Mouse (Mus musculus): ENCODE results near the gene Gm20388.
A peak's percentile ranks its signal among the peaks of the same experiment; 100 is the strongest.

The Gm20388 gene

GRCm38 (mm10) chr8:120089511-120089910 lies 178.9 kb downstream of the Gm20388 start:
- DNase-seq (ENCODE audit: low spot score), result no peak

- DNase-seq (ENCODE audit: low spot score), result no peak
Observed at GRCm38 (mm10) chr8:120091032-120091431, 180.4 kb downstream of the Gm20388 start.

GRCm38 (mm10) chr8:120093103-120093502 lies 182.5 kb downstream of the Gm20388 start:
- DNase-seq (ENCODE audit: low spot score), result no peak

GRCm38 (mm10) chr8:120094801-120095200 lies 184.2 kb downstream of the Gm20388 start:
- DNase-seq (ENCODE audit: low spot score), result no peak

DNA sequence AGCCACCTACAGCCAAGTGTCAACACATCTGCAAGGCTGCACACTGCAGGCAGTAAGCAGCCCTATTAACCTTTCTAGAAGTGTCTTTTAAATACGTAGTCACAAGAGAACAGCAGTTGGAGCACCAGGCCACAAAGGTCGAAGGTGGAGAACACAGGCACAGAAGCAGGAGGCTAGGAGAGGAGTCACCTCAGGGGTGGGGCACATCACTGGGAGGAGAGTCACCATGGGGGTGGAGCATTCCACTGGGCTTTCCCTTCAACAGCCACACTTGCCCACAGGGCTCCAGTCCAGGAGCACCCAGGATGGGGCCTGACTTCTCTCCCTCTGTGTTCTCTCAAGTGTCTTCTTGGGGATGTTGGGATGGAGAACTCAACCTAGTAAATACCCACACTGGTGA lies 185.8 kb downstream of the Gm20388 start:
- no peak for DNase-seq (ENCODE audit: low spot score)

GRCm38 (mm10) chr8:120100388-120101067 lies 189.9 kb downstream of the Gm20388 start:
- peak; percentile 34 for DNase-seq (ENCODE audit: low spot score)

DNA sequence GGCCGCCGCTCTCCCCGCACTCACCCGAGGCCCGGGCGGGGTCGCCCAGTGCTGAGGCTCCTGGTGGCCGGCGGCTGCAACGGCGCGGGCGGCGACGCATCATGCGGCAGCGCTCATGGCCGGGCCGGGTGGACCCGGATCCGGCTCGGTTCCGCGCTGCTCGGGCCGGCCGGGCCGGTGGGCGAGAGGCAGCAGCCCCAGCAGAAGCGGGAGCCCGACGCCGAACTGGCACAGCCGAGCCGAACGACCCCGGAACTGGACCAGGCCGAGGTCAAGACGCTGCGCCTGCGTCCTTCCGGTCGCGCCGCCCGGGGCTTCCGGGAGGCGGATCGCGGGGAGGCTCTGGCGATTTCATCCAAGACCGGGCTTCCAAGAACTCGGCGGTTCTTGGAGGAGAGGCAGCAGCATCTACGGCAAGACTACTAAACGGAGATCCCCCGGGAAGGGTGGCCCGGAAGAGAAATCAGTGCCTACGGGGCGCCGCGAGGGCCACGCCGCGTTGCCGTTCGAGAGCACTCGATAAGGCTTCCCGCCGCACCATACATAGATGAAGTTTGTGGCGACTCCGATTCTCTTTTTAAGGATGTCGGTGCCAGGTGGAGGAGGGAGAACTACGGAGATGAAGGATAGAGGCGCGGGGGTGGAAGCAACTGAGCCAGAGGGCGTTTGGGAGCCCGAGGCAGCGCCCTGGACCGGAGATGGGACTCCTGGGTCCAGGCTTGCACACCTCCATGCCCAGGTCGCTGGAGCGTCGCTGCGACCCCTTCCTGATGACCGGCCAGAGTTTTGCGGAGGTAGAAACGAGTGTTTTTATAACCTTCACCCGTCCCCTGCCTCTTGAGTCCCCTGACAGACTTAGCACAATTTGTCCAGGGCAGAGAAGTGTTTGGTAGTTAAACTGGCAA lies 190.7 kb downstream of the Gm20388 start, which contains the start of gene Zdhhc7:
Zdhhc7 (minus strand) TSS at position 415 of the 905 bp plus-strand sequence.
- peak; percentile 79 for DNase-seq (ENCODE audit: low spot score)

DNA sequence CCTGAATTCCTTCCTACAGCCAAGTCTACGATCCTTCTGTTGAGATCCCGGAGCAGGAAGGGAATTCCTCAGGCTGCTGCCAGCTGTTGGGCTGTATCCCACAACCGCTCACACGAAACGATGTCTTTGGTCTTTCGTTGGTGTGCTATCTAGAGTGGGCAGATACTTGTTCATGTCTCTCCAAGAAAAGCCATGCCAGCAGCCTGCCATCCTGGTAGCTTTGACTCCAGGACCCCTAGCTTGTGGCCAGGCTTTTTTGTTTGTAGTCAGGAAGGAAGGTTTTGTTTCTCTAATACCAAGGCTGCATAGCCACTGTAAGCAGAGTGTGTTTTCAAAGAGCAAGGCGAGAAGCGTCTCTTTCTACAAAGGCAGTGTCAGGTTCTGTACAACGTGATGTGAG lies 193.3 kb downstream of the Gm20388 start:
- no peak for DNase-seq (ENCODE audit: low spot score)

- no peak for DNase-seq (ENCODE audit: low spot score)
Observed at GRCm38 (mm10) chr8:120104721-120105272, 194.2 kb downstream of the Gm20388 start.

DNA sequence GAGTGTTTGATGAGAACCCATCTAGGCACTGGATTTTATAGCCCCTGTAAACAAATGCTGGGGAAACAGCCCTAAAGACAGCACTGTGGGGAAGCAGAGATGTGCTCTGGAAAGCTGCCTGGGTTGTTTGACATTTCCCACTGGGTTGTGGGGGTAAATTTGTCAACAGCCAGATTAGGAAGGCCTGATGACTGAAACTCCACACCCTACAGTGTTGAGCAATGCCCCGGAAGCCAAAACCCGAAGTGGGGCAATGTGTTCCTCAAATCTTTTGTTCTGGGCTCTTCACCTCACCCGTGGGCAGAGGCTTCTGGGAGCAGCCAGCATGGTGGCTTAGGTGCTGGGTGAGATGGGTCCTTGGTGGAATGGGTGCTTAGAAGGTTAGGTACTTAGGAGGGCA lies 198.5 kb downstream of the Gm20388 start:
- DNase-seq (ENCODE audit: low spot score), result peak; percentile 74

GRCm38 (mm10) chr8:120110966-120111365 lies 200.3 kb downstream of the Gm20388 start:
- no peak for DNase-seq (ENCODE audit: low spot score)

- DNase-seq (ENCODE audit: low spot score), result no peak
Observed at GRCm38 (mm10) chr8:120111382-120111781, 200.7 kb downstream of the Gm20388 start.

DNA sequence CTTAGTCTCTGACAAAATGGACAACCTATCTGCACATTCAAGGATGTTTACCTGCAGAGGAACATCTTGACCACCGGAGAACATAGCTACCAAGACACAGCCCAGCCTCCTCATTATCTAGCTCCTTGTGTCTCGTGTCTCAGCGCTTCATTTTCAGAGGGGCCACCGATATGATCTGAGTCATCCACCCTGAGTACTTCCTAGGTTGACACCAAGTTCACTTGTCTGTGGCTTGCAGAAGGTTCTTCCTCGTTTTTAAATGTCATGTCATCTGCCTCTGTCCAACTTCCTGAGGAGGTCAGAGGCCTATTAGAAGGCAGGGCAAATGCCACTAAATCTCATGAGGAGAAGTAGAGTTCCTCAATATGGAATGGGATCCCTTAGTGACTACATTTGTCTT lies 201.9 kb downstream of the Gm20388 start:
- no peak for DNase-seq (ENCODE audit: low spot score)

GRCm38 (mm10) chr8:120113306-120113705 lies 202.7 kb downstream of the Gm20388 start:
- DNase-seq (ENCODE audit: low spot score), result no peak

DNA sequence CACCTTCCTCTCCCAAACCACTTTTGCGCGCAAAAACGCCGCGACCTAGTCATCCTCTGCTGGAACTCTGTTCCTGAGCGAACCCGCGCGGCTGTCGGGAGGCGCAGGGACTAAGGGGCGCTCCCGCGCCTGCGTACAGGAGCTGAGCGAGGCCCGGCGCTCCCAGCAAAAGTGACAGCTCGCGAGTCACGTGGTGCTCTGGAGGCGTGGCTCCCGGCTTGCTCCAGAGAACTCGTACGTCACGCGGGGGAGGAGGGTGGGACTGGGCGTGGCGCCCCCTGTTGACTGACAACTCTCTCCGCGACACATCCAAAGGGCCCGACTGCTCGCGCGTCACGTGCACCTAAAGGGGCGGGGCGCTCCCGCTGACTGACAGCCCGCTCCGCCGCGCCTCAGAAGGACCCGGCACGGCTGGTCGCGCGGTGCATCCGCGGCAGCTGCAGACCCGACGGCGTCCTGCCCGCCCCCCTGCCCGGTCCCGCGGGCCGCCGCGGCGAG lies 203.2 kb downstream of the Gm20388 start, which contains the start of gene 6430548M08Rik:
6430548M08Rik (plus strand) TSS at position 395 of the 498 bp plus-strand sequence.
- peak; percentile 99 for DNase-seq (ENCODE audit: low spot score)

GRCm38 (mm10) chr8:120114315-120114841 lies 203.7 kb downstream of the Gm20388 start:
- no peak for DNase-seq (ENCODE audit: low spot score)

GRCm38 (mm10) chr8:120116600-120116999 lies 206.0 kb downstream of the Gm20388 start:
- no peak for DNase-seq (ENCODE audit: low spot score)

- no peak for DNase-seq (ENCODE audit: low spot score)
Observed at GRCm38 (mm10) chr8:120118162-120118561, 207.5 kb downstream of the Gm20388 start.

GRCm38 (mm10) chr8:120118847-120119246 lies 208.2 kb downstream of the Gm20388 start:
- DNase-seq (ENCODE audit: low spot score), result no peak

DNA sequence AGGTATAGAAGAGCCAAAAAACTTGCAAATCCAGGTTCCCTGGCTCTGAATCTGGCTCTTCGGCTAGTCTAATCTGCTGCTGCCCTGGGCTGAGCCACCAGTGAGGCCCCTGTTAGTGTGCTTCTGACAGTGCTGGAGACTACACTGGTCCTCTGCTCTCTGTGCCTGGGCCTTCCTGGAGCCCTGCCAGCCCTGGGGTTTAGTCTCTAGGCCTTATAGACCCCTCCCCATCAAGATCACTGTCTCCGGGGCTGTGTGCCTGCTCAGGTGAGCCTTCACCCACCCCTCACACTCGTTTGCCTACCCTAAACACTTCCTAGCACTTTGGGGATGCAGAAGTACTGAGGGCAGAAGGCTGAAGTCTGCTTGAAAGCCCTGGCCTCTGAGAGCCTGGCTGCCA lies 208.8 kb downstream of the Gm20388 start:
- no peak for DNase-seq (ENCODE audit: low spot score)

- DNase-seq (ENCODE audit: low spot score), result no peak
Observed at GRCm38 (mm10) chr8:120119931-120120330, 209.3 kb downstream of the Gm20388 start.

- DNase-seq (ENCODE audit: low spot score), result no peak
Observed at GRCm38 (mm10) chr8:120120951-120121350, 210.3 kb downstream of the Gm20388 start.

All from adipocyte (in vitro differentiated cells).